Mouse (Mus musculus) kidney, postnatal 25 days (tissue): ENCODE results near the gene Trim26.

Experiments used
- DNase-seq, 2 experiments: peaks; one replicate each; pipeline ENCODE4 v3.0.0; 2021; ENCODE audit warnings: mixed read lengths in 2 of 2

Gene Trim26

DNA sequence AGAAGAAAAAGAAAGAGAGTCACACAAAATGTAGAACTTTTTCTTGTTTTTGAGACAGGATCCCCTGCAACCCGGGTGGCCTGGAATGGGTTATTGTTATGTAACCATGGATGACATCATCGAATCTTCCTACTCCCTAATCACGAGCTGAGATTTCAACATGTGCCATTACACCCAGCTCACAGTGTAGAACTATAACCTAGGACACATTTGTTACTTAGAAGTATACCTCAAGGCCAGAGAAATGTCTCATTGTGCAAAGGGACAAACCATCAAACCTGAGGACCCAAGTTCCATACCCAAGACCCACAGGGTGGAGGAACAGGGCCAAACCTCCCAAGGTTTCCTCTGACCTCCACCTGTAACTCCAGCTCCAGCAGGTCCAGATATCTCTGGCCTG is 66.7 kb downstream of the Trim26 start:
- DNase-seq, result no peak

DNA sequence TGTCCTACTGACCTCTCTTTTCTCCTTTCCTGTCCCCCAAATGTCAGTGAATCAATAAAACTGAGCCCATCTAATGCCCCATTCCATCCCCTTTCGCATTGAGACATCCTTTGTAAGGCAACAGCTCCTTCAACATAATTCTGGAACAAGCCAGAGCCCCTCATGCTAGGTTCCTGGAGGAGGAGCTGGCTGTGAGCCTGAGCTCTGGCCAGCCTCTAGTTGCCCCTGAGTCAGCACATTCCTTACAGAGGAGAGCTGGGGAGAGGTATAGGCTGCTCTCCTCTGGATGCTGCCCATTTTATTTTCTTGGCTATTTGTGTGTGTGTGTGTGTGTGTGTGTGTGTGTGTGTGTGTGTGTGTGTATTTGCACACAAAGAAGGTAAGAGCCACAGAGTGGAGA is 71.3 kb downstream of the Trim26 start:
- no peak for DNase-seq
